Mouse (Mus musculus) embryonic facial prominence, embryonic 11.5 days (tissue): ENCODE measurements around the gene Shank2. TPM values are rescaled to one million over a fixed set of nuclear protein-coding genes. Genes with fewer than 3 reads are reported as not detected.

Experiments
- ATAC-seq: fragments of 200-750 bp; cut with Nextera tagmentation; replicated peaks from 2 replicates; pipeline ENCODE4 v1.8.0; 2017; ENCODE audit warnings: low read depth; ENCODE audit not compliant: insufficient number of reproducible peaks, low FRiP score, low TSS enrichment
- DNase-seq: peaks from one replicate; pipeline ENCODE4 v3.0.0-alpha.2; 2015; ENCODE audit warnings: low spot score
- H3K27ac ChIP-seq: fragments of 300-500 bp; sonication (generic); replicated peaks from 2 replicates; pipeline ENCODE4 v1.5.1; 2014; ENCODE audit warnings: mild to moderate bottlenecking, low read depth, low read length, control low read depth
- H3K27me3 ChIP-seq: fragments of 300-500 bp; sonication (generic); 2 replicates; pipeline ENCODE4 v1.6.1; 2014; ENCODE audit warnings: mild to moderate bottlenecking, low read length, moderate library complexity, mixed read lengths; ENCODE audit not compliant: control insufficient read depth, insufficient read depth
- H3K36me3 ChIP-seq: fragments of 300-500 bp; sonication (generic); replicated peaks from 2 replicates; pipeline ENCODE4 v1.6.1; 2014; ENCODE audit warnings: low read depth, mild to moderate bottlenecking, low read length, moderate library complexity, mixed read lengths; ENCODE audit not compliant: control insufficient read depth, insufficient read depth
- H3K4me1 ChIP-seq: fragments of 300-500 bp; sonication (generic); 2 replicates; pipeline ENCODE4 v1.6.1; 2014; ENCODE audit warnings: low read length, mixed read lengths; ENCODE audit not compliant: control insufficient read depth, insufficient read depth
- H3K4me2 ChIP-seq: fragments of 300-500 bp; sonication (generic); 2 replicates; pipeline ENCODE4 v1.6.1; 2014; ENCODE audit warnings: low read depth, mild to moderate bottlenecking, control low read depth, low read length, moderate library complexity
- H3K4me3 ChIP-seq: fragments of 300-500 bp; sonication (generic); 2 replicates; pipeline ENCODE4 v1.5.1; 2014; ENCODE audit warnings: low read depth, low read length, control low read depth
- H3K9ac ChIP-seq: fragments of 300-500 bp; sonication (generic); replicated peaks from 2 replicates; pipeline ENCODE4 v1.6.1; 2014; ENCODE audit warnings: mild to moderate bottlenecking, control low read depth, low read length
- H3K9me3 ChIP-seq: fragments of 300-500 bp; sonication (generic); replicated peaks from 2 replicates; pipeline ENCODE4 v1.6.1; 2016; ENCODE audit warnings: mild to moderate bottlenecking, low read length, inconsistent platforms, mixed read lengths; ENCODE audit not compliant: control insufficient read depth
- WGBS: fragments of 180-500 bp; shearing (Covaris S2); extraction: QIAGEN DNeasy Blood & Tissue Kit; methylation state at CpG from one replicate; pipeline ENCODE4 v1.1.7; 2014; 5-methylcytosine and 5-hydroxymethylcytosine counted together
- polyA plus RNA-seq: library from polyadenylated mRNA; unstranded; fragments of >200 nt; fragmentation: Nextera tagmentation; extraction: Ambion mirVana; gene quantifications from 2 replicates; pipeline ENCODE4 v1.2.1, GENCODE M21; 2014

Gene Shank2
- polyA plus RNA-seq, 1 experiment from 2014 or later: 1.3 TPM

DNA sequence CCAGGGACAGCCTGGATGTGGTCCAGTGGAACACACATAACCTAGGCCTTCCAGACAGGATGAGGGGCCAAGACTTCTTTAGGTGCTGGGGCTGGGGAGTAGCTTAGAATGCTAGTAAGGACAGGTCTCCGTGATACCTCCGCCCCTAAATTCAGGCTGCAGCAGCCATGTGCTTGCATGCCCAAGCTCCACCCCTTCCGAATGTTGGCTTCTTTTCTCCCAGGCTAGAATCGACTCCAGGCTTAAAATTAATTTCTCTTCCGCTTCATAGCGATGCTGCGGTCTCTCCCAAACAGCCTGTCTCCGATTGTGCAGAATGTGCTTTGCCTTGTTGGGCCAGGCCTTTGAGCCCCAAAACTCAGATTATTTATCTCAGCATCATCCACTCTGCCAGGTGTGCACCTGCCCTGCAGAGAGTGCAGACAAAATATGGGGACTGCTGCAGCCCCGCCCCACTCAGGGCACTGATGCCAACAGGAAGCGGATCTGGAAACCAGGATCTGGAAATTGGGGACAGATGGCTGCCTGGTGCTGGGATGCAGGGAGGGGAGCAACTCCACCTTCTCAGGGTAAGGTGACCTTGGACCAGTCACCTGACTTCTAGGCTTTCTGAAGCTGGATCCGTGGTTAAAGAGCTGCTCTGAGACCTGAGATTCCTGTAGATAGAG is 312.8 kb downstream of the Shank2 start:
- ATAC-seq: no peak
- 83% methylated on average over 11 of the region's 11 CpGs for WGBS
- H3K4me2 ChIP-seq: no peak overlapping the region

DNA sequence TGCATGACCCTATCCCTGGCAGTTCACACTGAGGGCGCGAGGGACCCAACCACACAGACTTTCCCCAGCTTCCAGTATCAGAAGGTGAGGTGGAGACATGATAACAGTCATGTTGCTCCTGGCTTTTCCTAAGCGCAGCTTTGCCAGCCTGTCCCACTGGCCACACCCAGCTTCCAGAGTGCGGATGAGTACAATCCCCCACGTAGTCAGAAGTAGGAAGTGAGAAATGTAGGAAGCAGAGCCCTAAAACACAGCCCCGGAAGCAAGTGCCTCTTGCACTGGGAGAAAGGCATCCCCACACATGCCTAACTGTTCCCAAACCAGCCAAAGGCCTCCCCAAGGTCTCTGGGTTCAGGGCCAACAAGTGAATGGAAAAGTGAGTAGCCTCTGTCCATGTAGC is 314.5 kb downstream of the Shank2 start:
- Histone ChIP-seq H3K4me3 (no peak overlapping the region), H3K4me1 (no peaks in the 10 kb centered on the region), H3K27ac (no peak overlapping the region), H3K36me3 (no peaks in the 10 kb centered on the region), H3K9ac (no peak overlapping the region), H3K4me2 (no peak overlapping the region), H3K9me3 (no peaks in the 10 kb centered on the region), H3K27me3 (no peaks in the 10 kb centered on the region)
- no peak for ATAC-seq
- DNase-seq: no peak
- 83% methylated on average over 6 of the region's 6 CpGs for WGBS

More for the DNA sequence above, 312.8 kb downstream of the Shank2 start:
- H3K4me3 ChIP-seq: no peak overlapping the region
- no peaks in the 10 kb centered on the region for H3K9me3 ChIP-seq
- H3K4me1 ChIP-seq: no peaks in the 10 kb centered on the region
- H3K27me3 ChIP-seq: no peaks in the 10 kb centered on the region
- no peaks in the 10 kb centered on the region for H3K36me3 ChIP-seq
- no peak overlapping the region for H3K27ac ChIP-seq
- H3K9ac ChIP-seq: no peak overlapping the region
- DNase-seq: no peak

DNA sequence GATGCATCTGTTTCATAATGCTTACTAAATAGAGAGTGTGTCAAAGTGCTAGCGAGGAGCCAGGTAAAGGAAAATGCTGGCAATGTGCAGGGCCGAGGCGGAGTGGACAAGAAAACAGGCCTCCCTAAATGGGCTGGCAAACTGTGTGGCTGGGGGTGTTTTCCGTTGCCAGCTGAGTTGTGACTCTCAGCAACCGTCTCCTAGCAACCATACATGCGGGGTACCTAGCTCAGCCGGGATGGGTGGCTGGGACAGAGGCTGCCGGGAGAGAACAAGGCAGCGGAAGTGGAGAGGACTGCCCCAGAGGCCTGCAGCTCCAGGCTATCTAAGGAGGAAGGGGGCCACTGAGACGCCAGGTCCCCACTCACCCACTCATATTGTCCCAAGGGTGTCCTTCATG is 315.1 kb downstream of the Shank2 start:
- peak; percentile 21 for DNase-seq

DNA sequence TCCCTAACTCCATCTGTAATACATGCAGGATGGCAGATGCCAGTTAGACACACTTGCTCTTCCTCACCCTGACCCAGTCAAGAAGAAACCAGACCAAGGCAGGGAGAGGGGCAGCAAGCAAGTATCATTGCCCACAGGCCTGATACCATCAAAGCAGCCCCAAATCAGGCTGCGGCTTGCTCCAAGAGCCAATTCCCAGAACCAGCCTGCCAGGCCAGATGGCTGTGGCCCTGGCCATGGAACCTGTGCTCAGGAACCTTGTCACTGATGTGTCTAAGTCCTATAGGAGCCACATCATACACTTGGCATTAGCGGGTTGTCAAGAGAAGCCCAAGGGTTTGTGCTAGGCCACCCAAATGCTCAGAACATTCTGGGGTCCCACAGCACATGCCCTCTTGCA is 322.3 kb downstream of the Shank2 start:
- ATAC-seq (no peak), DNase-seq (no peak)
- no peak overlapping the region for H3K4me2 ChIP-seq
- no peaks in the 10 kb centered on the region for H3K9me3 ChIP-seq
- H3K4me1 ChIP-seq: no peaks in the 10 kb centered on the region
- 94% methylated on average over 2 of the region's 2 CpGs for WGBS
- no peaks in the 10 kb centered on the region for H3K36me3 ChIP-seq
- H3K27ac ChIP-seq: no peak overlapping the region
- H3K9ac ChIP-seq: no peak overlapping the region
- no peak overlapping the region for H3K4me3 ChIP-seq
- no peaks in the 10 kb centered on the region for H3K27me3 ChIP-seq

More for the DNA sequence above, 315.1 kb downstream of the Shank2 start:
- Histone ChIP-seq H3K4me3 (no peak overlapping the region), H3K4me1 (no peaks in the 10 kb centered on the region), H3K9ac (no peak overlapping the region), H3K9me3 (no peaks in the 10 kb centered on the region), H3K4me2 (no peak overlapping the region), H3K27me3 (no peaks in the 10 kb centered on the region), H3K36me3 (no peaks in the 10 kb centered on the region), H3K27ac (no peak overlapping the region)
- ATAC-seq: no peak
- WGBS: 25% methylated on average over 10 of the region's 10 CpGs

DNA sequence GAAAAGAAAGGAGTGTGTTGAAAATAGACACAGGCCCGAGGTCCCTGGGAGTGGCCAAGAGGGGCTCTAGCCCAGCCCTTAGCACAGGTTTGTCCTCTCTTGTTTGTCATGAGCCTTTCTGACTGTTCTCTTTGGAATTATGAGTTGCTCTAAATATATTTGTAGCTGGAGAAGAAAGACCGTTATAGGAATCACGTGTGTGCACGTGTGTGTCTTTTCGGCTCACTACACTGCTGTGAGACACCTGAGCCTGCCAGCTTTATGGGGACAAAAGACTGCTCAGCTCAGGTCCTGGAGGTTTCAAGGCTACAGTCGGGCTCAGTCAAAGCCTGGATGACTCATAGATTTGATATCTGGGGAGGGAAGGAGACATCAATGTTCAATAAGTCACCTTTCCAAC is 323.1 kb downstream of the Shank2 start:
- no peak overlapping the region for H3K27ac ChIP-seq
- no peak overlapping the region for H3K4me2 ChIP-seq
- no peaks in the 10 kb centered on the region for H3K9me3 ChIP-seq
- 82% methylated on average over 6 of the region's 6 CpGs for WGBS
- H3K4me1 ChIP-seq: no peaks in the 10 kb centered on the region
- no peak overlapping the region for H3K4me3 ChIP-seq
- no peaks in the 10 kb centered on the region for H3K27me3 ChIP-seq
- no peak for DNase-seq
- ATAC-seq: no peak
- no peak overlapping the region for H3K9ac ChIP-seq
- H3K36me3 ChIP-seq: no peaks in the 10 kb centered on the region

DNA sequence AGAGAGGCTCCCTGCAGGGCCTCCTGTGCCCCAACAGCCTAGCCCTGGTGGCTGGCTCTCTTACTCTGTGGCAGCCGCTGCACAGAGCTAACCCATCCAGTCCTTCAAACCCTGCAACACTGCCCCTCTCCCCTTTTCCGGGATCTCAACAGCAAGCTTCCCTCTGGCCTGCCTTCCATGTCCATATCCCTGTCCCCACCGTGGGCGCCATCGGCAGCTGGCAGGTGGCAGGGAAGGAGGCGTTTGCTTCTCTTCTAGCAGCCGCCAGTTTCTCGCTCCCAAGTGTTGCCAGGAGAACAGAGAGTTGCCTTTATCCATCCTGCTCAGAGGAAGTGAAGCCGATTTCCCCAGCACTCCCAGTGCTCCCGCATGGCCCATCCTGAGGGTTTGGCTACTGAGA is 323.9 kb downstream of the Shank2 start:
- no peak overlapping the region for H3K9ac ChIP-seq
- H3K4me3 ChIP-seq: no peak overlapping the region
- H3K27me3 ChIP-seq: no peaks in the 10 kb centered on the region
- no peak overlapping the region for H3K4me2 ChIP-seq
- ATAC-seq: no peak
- no peaks in the 10 kb centered on the region for H3K36me3 ChIP-seq
- H3K9me3 ChIP-seq: no peaks in the 10 kb centered on the region
- no peak for DNase-seq
- 80% methylated on average over 10 of the region's 10 CpGs for WGBS
- H3K27ac ChIP-seq: no peak overlapping the region
- no peaks in the 10 kb centered on the region for H3K4me1 ChIP-seq

DNA sequence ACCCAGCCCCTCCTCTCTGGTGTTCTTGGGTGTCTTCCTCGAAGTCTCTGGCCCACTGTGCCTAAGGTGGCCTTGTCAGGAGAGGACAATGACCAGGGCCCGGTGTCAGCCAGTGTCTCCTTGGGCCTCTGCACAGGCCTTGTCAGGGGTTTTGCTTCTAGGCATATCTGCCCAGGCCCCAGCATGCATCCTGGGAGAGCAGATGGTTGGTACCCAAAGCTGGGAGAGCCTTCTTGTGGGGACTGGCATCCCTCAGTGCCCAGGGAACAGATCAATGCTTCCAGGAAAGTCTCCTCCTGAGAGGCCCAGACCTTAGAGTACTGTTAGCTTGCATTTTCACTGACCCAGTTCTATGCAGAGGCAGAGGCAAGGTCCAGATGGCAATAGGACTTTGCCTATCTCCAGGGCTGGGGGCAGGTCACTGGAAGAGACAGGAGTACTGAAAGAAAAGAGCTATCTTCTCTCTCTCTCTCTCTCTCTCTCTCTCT is 327.7 kb downstream of the Shank2 start:
- no peak overlapping the region for H3K4me2 ChIP-seq
- WGBS: 79% methylated on average over 2 of the region's 2 CpGs
- H3K27me3 ChIP-seq: no peaks in the 10 kb centered on the region
- H3K4me3 ChIP-seq: no peak overlapping the region
- no peak overlapping the region for H3K27ac ChIP-seq
- no peaks in the 10 kb centered on the region for H3K4me1 ChIP-seq
- no peaks in the 10 kb centered on the region for H3K9me3 ChIP-seq
- no peaks in the 10 kb centered on the region for H3K36me3 ChIP-seq
- no peak overlapping the region for H3K9ac ChIP-seq
- no peak for DNase-seq
- ATAC-seq: no peak

DNA sequence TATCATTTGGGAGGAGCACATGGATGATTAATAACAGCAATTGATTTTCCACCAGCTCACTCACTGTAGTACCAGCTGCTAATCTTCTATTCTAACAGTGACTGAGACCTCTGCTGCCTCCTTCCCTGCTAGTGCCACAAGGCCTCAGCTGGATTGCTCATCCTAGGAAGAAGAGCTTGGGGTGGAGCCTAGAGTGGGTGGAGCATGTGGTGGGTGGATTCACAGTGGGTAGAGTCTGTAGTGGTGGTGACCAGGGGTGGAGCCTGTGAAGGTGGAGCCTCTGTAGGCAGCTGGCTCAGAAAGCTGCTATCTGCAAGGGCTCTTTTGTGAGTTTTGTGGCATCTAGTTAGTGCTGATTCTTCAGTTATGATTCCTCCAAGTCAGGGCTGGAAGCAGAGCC is 334.9 kb downstream of the Shank2 start:
- Histone ChIP-seq H3K4me3 (no peak overlapping the region), H3K27me3 (no peaks in the 10 kb centered on the region), H3K36me3 (no peaks in the 10 kb centered on the region), H3K4me1 (no peaks in the 10 kb centered on the region), H3K9ac (no peak overlapping the region), H3K27ac (no peak overlapping the region), H3K9me3 (no peaks in the 10 kb centered on the region), H3K4me2 (no peak overlapping the region)
- no peak for ATAC-seq
- DNase-seq: no peak
